Mouse (Mus musculus) MN1 (cell line): ENCODE data around the gene Sox5.

Source experiments
- DNase-seq: peaks from one replicate; pipeline ENCODE4 v3.0.0-alpha.2; 2016; ENCODE audit warnings: low spot score

Sox5 gene

DNA sequence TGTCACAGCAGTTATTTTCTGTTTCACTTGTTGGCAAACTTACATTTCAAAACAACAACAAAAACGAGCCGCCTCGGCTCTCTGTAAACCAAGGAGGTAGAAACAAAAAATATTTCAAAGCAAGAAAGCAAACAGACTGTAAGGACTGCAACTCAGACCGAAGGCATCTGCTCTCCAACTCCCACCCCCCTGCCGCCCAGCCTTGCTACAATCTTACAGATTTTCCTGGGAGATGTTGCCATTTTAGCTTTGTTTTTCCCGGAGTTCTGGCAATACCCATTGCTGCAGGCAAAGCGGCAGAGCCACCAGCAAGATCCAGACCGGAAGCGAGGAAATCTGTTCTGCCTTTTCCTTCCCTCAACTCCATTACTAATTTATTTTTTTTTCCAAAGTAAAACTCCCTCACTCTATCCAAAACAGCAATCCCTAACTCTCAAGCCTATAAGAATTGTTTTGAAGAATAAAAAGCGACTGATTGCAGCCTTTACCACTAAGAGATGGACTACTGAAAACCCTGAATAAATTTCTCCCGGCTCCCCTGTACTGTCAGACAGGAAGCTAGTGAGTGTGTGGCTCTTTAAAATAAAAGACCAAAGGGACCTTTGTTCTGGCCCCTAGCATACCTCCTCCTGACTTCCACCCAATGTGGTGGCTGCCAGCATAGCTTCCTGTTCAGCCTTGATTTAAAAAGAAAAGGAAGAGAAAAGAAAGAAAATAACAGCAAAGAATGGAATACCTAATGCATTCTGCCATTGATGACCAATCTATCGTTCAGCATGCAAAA lies 600.5 kb downstream of the Sox5 start:
- no peak for DNase-seq

DNA sequence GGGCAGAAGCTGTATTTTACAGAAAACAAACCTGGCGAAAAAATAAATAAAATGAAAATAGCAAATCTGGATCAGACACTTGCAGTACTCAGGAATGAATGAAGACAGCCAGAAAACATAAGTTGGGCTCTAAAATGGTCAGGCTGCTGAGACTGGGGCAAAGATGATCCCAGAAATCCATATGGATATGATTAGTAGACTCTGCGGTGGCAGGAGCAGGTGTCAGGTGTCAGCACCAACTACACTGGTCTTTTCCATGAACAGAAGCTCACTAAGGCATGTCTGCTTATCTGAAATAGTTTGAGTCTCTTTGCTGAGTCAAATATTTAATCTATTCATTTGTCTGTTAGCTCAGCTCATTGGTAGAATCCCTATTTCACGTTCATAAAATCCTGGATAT lies 602.7 kb downstream of the Sox5 start:
- no peak for DNase-seq

DNA sequence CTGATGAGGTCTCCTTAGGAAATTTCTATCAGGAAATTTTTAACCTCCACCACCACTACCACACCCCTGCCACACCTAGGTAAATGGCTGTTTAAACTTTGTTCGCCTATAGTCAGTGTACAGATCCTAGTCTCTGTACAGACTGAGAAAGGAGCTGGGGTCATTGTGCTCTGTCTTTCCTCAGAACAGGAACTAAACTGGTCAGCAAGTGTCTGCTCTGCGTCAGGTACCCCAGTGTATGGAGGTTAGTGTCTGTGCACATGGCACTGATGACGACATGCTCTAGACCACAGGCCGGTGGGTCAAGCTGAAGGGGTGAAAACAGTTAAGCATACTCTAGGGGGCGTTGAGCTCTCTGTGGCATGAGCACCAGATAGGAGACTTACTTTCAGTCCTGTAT lies 605.1 kb downstream of the Sox5 start:
- DNase-seq = no peak

DNA sequence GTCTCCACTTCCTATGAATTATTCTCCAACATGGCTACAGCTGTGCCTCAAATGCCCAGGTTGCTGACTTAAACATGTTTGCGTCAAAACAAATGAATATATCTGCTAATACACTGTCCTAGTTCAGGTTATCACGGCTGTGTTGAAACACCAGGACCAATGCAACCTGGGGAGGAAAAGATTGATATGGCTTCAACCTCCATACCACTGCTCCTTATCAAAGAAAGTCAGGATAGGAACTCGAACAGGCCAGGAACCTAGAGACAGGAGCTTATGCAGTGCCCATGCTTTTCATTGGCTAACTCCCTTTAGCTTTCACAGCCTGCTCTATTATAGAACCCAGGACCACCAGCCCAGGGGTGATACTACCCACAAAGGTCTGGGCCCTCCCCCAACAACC lies 606.2 kb downstream of the Sox5 start:
- DNase-seq = no peak

DNA sequence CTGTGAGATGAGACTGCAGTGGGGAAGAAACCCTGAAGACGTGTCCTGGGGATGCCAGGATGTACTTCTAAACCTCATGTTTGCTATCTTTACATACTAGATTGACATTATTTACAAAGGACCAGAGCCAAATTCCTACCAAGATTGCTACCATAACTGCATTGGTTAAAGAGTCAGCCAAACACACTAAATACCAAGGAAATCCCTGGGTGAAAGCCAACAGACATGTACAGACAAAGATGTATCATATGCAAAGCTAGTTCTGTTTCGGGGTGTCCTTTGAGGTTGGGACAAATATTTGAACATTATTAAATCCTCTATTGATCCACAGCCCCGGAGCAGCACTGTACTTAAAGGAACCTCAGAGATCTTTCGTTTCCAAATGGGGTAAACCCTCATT lies 611.2 kb downstream of the Sox5 start:
- no peak for DNase-seq

DNA sequence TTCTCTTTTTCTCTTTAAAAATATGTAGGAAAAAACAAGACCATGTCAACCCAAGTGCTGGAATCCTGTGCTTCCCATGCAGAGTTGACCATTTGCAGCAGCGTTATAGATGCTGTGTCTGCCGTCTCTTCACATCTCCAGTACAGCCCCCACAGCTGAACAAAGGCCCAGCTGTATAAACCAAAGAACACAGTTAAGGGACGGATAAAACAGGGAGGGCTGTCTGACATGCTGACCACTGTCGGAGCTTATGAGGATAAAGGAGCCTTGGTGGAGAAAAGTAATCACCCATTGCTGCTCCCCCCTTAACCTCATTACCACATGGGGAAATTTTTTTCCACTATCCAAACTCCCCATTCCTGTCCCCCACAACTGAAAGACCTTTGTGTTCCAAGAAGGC lies 612.0 kb downstream of the Sox5 start:
- DNase-seq = no peak

DNA sequence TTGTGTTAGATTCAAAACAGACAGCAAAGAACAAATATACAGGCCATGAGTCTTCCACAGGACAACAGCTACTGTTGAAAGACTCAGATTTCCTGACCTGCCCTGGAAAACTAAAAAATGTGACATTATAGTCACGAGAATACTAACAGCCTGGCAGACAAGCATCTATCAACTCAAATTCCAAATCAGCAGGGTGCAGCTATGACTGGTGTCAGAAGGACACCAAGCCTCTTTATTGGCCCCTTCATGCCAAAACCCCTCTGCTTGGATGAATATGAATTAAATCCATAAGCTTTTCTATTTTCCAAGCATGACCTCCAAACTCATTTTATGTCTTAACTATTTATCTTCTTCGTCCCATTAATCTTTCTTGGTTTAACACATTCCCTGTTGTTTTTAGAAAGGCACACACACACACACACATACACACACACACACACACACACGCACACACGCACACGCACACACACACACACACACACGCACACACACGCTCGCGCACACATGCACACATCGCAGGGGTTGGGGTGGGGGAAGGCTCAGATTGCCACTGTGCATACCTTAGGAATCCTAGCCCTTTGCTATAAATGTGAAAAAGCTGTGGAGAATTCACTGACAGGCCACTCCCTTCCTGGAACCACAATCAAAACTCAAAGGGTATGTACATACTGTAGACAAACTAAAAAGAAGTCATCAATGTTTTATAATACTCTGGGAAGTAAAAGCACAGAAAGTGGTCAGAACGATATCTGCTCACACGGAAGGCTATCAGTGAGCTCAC lies 612.9 kb downstream of the Sox5 start:
- DNase-seq = no peak

DNA sequence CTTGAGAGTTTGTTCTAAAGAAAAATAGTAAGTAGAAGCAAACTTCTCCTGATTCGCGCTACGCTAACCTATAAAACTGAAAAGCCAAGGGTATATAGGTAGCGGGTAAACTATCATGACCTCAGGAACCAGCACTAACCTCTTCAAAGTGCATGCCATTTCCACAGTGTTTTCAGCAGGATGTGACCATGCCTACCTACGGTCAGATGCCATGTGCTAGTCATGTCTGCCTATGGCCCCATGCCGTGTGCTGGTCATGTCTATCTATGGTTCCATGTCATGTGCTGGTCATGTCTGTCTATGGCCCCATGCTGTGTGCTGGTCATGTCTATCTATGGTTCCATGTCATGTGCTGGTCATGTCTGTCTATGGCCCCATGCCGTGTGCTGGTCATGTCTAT lies 614.7 kb downstream of the Sox5 start:
- no peak for DNase-seq

DNA sequence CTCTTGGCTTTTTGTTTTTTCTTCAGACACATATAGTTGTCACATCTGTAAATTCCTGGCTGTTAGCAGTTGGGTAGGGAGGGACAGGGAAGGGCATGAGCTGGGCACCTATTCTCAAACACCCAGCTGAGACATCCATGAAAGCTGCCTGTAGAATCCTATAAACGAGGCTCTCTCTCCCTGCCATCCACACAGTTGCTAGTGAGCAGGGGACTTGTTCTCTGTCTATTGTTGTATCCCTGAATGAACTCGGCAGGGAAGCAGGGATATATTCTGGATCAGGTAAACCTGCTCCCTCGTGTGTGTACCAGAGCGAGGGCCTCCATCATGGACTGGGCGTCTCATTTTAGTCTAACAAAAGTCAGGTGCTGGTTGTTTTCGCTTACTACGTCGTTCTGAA lies 615.1 kb downstream of the Sox5 start:
- no peak for DNase-seq

DNA sequence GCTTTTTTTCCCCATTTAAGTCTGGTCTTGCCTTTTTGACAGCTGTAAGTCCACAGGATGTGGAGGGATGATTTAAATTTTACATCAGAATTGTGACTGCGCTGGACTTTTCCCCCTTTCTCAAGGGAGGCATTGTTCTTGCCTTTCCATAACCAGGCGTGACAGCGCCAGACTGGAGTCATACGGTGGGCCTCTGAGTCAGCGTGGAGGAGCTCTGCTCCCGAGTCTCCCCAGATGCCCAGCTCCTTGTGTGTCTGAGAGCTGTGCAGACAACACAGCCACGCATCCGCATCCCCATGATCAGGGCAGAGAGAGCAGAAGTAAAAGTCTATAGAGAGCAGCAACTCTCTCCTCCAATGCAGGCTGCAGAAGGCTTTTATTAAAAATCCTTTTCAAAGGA lies 615.7 kb downstream of the Sox5 start:
- DNase-seq = peak; percentile 19

DNA sequence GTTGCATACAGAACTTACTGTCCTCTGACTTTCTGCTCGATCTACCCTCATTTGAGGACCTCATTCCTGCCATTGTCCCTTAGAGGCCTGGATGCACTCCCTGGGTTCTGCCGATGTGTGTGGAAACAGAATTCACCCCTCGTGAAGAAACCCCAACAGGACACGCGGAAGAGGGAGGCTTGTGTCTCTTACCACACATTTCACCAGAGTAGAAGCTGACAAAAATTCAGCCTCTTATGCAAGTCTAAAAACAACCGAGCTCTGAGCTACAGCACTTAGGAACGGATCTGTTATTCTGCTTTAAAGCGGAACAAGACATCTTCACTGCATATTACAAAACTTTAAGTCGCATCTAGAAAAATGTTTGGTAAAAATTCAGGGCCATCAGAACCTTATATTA lies 618.3 kb downstream of the Sox5 start:
- DNase-seq = no peak

DNA sequence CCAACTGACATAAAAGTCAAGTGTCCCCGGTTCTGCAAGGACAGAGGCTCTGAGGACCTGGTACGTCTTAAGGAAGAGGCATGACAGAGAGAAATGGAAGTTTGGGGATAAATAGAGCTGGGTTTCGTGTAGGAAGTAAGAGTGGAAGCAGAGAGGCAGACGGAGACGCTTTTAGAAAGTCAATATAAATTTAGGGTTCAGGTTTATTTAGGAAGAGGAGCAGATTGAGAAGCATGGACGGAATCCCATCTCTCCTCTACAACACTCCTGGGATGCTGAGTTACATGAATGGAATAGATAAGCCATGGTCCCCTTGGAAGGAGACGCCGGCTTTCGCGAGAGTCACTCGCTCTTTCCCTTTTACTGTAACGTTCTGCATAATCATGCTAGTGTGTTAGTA lies 623.1 kb downstream of the Sox5 start:
- DNase-seq = no peak

DNA sequence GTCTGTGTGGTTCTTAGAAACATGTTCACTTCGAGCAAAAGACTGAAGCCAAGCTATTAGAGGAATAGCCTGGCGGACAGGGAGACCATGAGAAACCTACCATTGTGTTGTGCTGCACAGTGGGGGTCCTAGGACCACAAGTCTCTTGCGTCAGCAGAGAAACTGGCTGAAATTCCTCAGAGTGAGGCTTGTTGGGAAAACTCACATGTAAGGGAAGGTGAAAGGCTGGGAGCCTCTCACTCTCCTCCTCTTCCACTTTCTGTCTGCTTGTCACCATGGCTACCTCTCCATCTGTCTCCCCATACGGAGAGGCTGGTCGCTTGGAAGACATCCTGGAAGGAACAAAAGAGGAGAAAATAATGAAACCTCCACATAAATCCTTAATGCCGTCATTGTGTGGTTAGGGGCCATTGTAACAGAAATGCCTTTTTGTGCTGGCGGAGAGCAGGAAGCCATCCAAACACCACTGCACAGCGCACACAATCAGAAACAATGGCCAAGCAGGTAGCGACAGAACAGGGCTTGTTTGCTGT lies 626.8 kb downstream of the Sox5 start:
- no peak for DNase-seq

DNA sequence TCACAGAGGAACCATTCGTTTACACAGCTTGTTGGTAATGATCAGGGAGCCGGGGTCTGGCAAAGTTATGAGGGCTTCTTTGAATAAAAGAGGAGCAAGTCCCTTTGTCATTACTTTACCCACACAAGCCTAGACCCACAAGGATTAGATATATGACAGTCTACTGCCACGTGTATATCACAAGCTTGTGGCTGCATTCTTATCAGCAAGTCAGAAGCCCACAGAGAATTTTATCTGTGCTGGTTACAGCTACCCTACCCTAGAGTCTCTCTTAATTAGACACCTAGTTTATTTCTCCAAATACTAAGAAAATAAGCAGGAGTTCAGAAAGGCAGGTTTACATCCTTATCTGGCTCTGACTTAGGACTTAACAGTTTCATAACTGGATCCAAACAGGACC lies 629.8 kb downstream of the Sox5 start:
- DNase-seq = no peak

DNA sequence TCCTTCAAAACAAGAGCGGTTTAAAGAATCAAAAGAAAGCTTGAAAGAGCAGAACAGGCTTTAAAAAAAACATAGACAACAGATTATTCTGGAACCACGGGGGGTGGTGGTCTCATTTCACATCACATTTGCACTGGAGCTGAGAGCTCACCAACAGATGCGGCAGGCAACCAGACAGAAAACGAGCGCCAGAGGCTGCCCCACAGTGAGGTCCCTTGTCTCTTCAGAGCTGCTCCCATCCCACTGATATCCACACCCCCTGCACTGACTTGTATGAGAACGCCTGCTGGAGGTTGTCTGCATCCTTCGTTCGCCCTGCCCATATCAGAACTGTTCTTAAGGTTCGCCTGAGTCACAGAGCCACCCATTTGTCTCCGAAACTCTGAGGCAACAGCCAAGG lies 630.7 kb downstream of the Sox5 start:
- no peak for DNase-seq

DNA sequence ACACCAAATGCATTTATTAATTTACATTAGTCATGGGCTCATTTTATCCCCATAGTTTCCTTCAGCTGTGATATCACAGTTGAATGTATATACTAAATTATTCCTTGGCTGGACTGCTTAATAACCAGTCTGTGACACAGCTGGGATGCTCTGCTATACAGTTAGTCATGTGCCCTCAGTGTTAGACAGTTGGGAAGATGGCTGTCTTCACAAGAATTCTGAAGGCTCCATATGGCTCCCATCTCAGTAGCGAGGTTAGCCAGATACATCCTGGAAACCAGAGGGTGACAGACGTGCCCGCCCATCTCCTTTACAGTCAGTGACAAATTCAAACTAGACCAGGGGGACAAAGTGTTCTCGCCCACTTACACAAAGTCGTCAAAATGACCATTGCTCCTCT lies 644.4 kb downstream of the Sox5 start:
- DNase-seq = no peak

DNA sequence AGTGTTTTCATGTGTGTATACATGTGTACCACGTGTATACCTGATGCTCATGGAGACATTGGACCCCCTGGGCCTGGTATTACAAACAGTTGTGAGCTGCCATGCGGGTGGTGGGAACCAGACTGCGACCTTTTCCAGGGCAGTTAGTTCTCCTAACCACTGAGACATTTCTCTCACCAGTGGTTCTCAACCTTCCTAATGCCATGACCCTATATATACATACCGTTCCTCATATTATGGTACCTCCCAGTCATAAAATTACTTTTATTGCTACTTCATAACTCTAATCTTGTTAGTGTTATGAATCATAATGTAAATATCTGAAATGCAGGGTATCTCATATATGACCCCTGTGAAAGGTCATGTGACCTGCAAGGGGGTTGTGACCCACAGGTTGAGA lies 644.9 kb downstream of the Sox5 start:
- no peak for DNase-seq

DNA sequence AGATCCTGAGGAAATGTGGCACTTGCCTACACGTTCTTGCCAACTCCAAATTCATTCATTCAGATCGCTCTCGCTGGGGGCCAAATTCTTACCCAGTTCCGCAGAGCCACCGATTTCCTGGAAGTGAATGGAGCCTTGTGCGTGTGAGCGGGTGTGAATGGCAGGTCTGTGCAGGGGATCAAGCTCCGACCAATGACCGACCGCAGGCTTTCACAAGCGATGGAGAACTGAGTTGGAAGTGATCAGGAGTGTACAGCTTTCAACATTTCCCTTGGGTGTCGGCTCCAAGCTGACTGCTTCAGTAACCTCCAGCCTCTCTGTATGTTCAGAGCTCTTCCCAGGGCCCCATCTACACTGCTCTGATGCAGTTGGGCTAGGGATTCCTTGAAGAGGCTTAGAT lies 651.9 kb downstream of the Sox5 start:
- no peak for DNase-seq

DNA sequence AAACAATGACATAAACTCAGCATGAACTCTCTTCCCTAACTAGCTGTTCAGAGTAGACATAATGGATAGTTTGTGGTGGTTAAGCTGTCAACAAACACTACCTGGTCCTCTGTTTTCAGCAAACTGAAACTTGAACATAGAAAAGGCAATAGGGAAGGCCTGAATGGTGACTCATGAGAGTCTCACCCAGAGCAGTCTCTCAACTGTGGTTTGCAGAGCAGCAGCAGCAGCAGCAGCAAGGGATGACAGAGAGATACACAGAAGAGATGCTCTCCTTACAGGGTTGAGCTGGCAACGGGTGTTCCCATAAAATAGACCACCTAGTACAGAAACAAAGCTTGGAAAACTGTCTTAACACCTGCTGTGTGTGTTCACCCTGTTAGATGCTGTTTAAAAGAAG lies 661.8 kb downstream of the Sox5 start:
- no peak for DNase-seq

DNA sequence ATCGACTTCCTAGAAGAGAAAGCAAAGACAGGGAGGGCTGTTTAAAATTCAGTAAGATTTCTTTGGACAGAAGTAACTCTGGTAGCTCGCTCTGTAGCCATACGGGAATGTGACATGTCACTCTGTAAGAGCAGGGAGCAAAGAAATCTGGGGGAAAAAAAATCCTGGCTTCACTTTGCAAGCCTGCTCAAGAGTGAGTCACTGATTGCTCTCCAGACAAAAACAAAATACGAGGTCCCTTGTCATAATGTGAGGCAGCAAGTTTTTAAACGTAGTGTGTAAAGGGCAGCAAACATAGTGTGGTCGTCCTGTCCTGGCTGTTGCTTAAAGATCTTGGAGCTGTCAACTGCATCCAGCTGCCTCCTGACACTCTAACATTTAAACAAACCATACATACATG lies 665.1 kb downstream of the Sox5 start:
- no peak for DNase-seq

DNA sequence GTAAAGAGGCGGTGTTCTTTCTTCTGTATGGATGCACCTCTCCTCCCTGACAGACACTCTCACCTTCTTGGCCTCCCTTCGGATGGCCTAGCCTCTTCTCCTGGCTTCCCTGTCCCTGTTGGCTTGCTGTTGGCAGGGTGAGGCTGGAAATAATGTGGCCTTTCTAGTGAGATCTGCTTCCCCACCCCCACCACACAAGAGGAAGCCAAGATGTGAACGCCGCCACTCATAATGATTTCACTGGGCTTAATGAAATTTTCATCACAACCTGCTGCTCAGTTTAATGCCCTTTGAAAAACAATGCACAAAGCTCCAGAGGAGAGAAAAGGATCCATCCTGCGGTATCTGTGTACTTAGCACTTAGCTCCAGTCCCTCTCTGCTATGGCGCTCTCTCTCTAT lies 670.2 kb downstream of the Sox5 start:
- no peak for DNase-seq

DNA sequence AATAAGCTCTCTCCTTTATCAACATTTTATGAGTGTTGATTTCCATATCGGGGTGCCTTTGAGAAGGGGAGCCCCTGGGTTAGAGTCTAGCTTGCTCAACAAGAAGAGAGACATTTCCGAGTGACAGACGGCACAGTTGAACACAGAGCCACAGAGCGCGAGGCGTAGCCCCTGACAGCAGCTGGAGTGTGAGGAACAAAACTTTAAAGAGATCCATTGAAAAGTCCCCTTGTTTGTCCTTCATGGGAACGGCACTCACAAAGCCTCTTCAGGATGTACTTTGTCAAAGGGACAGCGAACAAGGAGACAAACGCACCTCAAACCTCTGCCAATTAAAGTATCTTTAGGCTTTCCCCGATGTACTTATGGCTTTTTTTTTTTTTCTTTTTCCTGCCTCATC lies 674.9 kb downstream of the Sox5 start:
- no peak for DNase-seq

DNA sequence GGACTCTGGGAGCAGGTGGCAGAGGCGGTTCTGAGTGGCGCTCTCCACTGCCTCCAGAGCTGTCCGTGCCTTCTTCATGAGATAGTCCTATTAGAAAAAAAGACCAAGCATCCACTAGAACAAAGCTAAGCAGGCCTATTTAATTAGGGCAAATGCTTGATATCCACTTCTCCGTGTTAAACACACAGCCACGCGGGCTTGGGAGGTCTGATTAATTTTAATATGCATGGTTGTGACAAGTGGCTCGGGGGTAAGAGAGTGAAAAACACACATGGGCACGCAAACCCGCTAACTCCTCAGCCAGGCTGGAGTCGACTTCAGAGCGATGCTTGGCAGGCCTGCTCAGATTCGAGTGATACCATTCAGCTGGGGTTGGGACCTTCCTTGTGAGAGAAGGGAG lies 676.1 kb downstream of the Sox5 start:
- DNase-seq = no peak

DNA sequence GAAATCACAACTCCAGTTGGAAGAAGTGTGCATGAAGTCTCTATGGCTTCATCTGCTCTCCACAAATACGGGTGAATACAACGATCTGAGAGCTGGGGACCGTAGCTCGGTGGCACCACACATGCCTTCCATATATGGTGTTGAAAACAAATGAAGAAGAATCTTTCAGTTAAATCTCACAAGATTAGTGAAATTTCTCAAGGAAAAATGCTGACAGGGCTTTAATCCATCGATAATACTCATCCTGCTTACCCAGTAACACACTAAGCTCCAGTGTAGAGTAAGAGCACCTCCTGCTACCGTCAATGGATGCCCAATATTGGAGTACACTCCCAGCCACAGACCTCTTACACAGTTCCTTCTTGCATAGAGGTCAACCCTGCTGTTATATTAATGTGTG lies 678.2 kb downstream of the Sox5 start:
- DNase-seq = no peak
